Mouse (Mus musculus): ENCODE results near the gene Dhx57.

GRCm38 (mm10) chr17:80289280-80290073 is 799 bp downstream of the Dhx57 start:
- TF ChIP-seq POLR2A (IDR thresholded peaks at IDR 0.05; ENCODE audit: borderline replicate concordance, control insufficient read depth, low read depth, low read length) (no peak), CTCF (IDR thresholded peaks at IDR 0.05; ENCODE audit: control insufficient read depth, insufficient read depth, low read length) (no peak)

Measured in bone marrow, adult 2 months (tissue).